Mouse (Mus musculus) adrenal gland, postnatal 14 days (tissue): ENCODE measurements around the gene Xlr5b. TPM values are rescaled to one million over a fixed set of nuclear protein-coding genes. Genes with fewer than 3 reads are reported as not detected.
"Not testable (repeated sequence)": the region's sequence is repeated elsewhere in the genome, so short reads cannot be mapped to it uniquely, and the experiment has no call there.

Experiments used
- DNase-seq: peaks from one replicate; pipeline ENCODE4 v3.0.0; 2021; ENCODE audit warnings: mixed read lengths
- long read RNA-seq, 2 experiments: library from polyadenylated mRNA; stranded (forward); transcript quantifications; one replicate each; pipeline ENCODE4 v2.0.0; 2021
- total RNA-seq: library from RNA; stranded (reverse); gene quantifications from 2 replicates; pipeline ENCODE4 v1.2.3, GENCODE M21; 2021

The Xlr5b gene
- not detected in 2 replicates for total RNA-seq
- long read RNA-seq, experiment 1 = 0 reads
- long read RNA-seq, experiment 2 = 0 reads

GRCm38 (mm10) chrX:73148496-73148895 lies at the start of gene Xlr5b:
TSS of gene Xlr5b (plus strand) at chrX:73148796.
- DNase-seq = not testable (repeated sequence)

DNA sequence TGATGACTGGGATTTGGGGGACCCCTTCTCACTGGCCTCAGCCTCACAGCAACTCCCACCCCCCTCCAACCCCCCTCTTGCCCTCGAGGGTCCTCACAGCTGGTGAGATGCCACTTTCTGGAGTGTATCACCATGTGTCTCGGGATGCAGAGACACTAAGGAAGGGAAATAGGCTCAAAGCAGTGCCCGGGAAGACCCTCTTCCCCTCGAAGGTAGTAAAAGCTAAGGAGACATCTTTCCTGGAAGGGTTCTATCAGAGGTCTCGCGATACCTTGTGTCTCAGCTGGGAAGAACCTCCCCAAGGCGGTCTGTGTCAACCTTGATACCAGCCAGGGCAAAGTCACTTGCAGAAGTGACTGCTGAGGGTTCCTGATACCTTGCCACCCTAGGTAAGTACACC lies 31.8 kb upstream of the Xlr5b start, which contains the start of gene Gm14685:
Gm14685 (plus strand) TSS at position 301 of the 400 bp plus-strand sequence.
- not testable (repeated sequence) for DNase-seq

DNA sequence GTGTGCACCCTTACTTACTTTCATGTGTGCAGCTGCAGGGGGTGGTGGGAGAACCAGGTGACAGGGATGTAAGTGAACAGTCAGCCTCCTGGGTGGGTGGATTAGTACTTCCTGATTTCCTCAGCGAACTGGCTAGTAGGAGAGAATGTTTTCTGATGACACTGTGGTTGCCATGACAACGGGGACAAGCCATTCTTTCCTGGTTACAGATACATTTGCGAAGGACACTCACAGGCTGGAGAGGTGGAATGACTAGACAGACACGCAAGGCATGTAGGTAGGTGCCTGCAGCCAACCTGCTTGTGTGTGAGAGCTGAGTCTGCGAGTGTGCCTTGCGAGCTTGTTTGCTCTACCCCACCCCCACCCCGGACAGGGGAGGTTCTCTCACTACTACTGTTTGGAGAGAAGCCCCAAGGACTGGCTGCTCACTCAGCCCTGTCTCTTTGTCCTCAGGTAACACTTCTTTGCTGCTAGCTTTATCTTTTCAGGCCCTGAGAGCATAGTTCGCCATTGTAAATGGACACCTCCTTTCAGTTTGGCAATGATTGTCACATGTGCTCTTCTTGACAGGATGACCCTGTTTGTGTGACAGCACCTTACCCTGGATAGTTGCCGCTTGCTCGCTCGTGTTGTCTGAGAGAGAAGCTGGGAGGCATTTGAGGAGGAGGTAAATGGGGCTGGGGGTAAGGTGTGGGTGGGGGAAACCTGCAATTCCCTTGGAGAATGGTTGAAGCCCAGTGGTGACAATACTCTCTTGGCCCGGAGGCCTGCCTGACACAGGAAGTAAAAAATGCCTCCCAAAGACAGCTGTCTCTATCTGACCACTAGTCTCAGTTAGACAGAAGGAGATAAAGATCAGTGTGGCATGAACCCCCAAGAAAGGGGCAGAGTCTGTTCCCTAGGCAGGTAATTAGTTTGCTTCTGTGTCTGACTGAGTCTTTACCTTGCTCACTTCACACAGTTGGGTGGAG lies 25.5 kb upstream of the Xlr5b start:
- not testable (repeated sequence) for DNase-seq

- DNase-seq = not testable (repeated sequence)
Observed at GRCm38 (mm10) chrX:73143218-73143618, 5.4 kb upstream of the Xlr5b start.

DNA sequence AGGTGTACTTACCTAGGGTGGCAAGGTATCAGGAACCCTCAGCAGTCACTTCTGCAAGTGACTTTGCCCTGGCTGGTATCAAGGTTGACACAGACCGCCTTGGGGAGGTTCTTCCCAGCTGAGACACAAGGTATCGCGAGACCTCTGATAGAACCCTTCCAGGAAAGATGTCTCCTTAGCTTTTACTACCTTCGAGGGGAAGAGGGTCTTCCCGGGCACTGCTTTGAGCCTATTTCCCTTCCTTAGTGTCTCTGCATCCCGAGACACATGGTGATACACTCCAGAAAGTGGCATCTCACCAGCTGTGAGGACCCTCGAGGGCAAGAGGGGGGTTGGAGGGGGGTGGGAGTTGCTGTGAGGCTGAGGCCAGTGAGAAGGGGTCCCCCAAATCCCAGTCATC lies 754 bp downstream of the Xlr5b start, which contains the start of gene DXBay18:
DXBay18 (minus strand) TSS at position 101 of the 400 bp plus-strand sequence.
- DNase-seq = not testable (repeated sequence)

- DNase-seq = not testable (repeated sequence)
Observed at GRCm38 (mm10) chrX:73176889-73177288, 28.3 kb downstream of the Xlr5b start, which contains the start of gene Spin2d. TSS of gene Spin2d (minus strand) at chrX:73176989.

GRCm38 (mm10) chrX:73191934-73192333 lies 43.3 kb downstream of the Xlr5b start, which contains the start of gene Xlr3b:
TSS of gene Xlr3b (plus strand) at chrX:73192207.
- DNase-seq = peak; percentile 8

Other genes starting within 250 kb of the Xlr5b start
- 34.6 and 38.7 TPM in 2 replicates for gene Cetn2, start 230.4 kb upstream of the Xlr5b start, total RNA-seq
- 21.4 and 29.1 TPM in 2 replicates for gene Nsdhl, start 230.2 kb upstream of the Xlr5b start, total RNA-seq
- 2.6 and 4.7 TPM in 2 replicates for gene Zfp185, start 161.5 kb upstream of the Xlr5b start, total RNA-seq
- gene Pnma5, start 111.7 kb upstream of the Xlr5b start, total RNA-seq = 0.15 and 0.38 TPM in 2 replicates
- gene Pnma3, start 84.0 kb upstream of the Xlr5b start, total RNA-seq = 0.11 and 0.38 TPM in 2 replicates
- gene Xlr4a, start 66.3 kb upstream of the Xlr5b start, total RNA-seq = 1.0 and 3.1 TPM in 2 replicates
- 1.0 and 2.9 TPM in 2 replicates for gene Xlr3a, start 51.7 kb upstream of the Xlr5b start, total RNA-seq
- gene Gm14685, start 31.7 kb upstream of the Xlr5b start, total RNA-seq = 0.49 and 0.82 TPM in 2 replicates
- 0.22 TPM in 1 of 2 replicates, not detected in the other for gene DXBay18, start 654 bp downstream of the Xlr5b start, total RNA-seq
- gene Spin2d, start 28.2 kb downstream of the Xlr5b start, total RNA-seq = not detected in 2 replicates
- 8.9 and 10.4 TPM in 2 replicates for gene Xlr3b, start 43.4 kb downstream of the Xlr5b start, total RNA-seq
- gene Xlr4b, start 65.5 kb downstream of the Xlr5b start, total RNA-seq = 1.7 and 3.7 TPM in 2 replicates
- gene F8a, start 79.5 kb downstream of the Xlr5b start, total RNA-seq = 7.6 and 8.4 TPM in 2 replicates
- 0.85 and 1.2 TPM in 2 replicates for gene Xlr4c, start 94.3 kb downstream of the Xlr5b start, total RNA-seq
- gene Xlr3c, start 116.6 kb downstream of the Xlr5b start, total RNA-seq = not detected in 2 replicates
- 0.26 TPM in 1 of 2 replicates, not detected in the other for gene Xlr5a, start 144.2 kb downstream of the Xlr5b start, total RNA-seq
- gene Xlr5c, start 144.2 kb downstream of the Xlr5b start, total RNA-seq = 0.74 and 1.3 TPM in 2 replicates
- gene Gm45015, start 188.0 kb downstream of the Xlr5b start, total RNA-seq = not detected in 2 replicates
- gene Zfp275, start 193.8 kb downstream of the Xlr5b start, total RNA-seq = 19.3 and 22.9 TPM in 2 replicates
- not detected in 2 replicates for gene Gm18336, start 249.9 kb downstream of the Xlr5b start, total RNA-seq